Comparison of ENCODE assay signal across 15 mouse cellular contexts in genomic region chr4:123044842-123045241, GRCm38 (mm10). TPM values are rescaled to one million over a fixed set of nuclear protein-coding genes. Genes with fewer than 3 reads are reported as not detected.
A peak's percentile ranks its signal among the peaks of the same experiment; 100 is the strongest.
DNase-seq lines count a peak whose midpoint lies in the region; ATAC-seq lines count a peak whose summit lies in the region.
"Had no signal": no experiment of that assay in that cellular context is flagged by ENCODE, and none has a peak within 500 bp of the region (broad histone marks: within the 10 kb centered on the region; RNA-seq: fewer than 3 reads in every experiment).

No protein-coding gene starts in this region.

- no peaks in the 10 kb centered on the region for H3K27me3 ChIP-seq in limb, embryonic 15.5 days
- no peaks in the 10 kb centered on the region for H3K27me3 ChIP-seq in limb, embryonic 10.5 days (ENCODE audit: low read depth, poor library complexity, severe bottlenecking)
- no peaks in the 10 kb centered on the region for H3K27me3 ChIP-seq in hindbrain, embryonic 16.5 days (replicated peaks; ENCODE audit: control insufficient read depth, insufficient read depth, low read length)
- H3K27me3 ChIP-seq: limb, embryonic 13.5 days; neural tube, embryonic 12.5 days had no signal

- peaks cover 62% of the 10 kb centered on the region for H3K36me3 ChIP-seq in limb, embryonic 15.5 days
- peaks cover 94% of the 10 kb centered on the region for H3K36me3 ChIP-seq in limb, embryonic 10.5 days
- peaks cover 12% of the 10 kb centered on the region for H3K36me3 ChIP-seq in hindbrain, embryonic 16.5 days (ENCODE audit: control insufficient read depth, insufficient read depth, low read length)

- H3K9me3 ChIP-seq in limb, embryonic 15.5 days: no peaks in the 10 kb centered on the region
- H3K9me3 ChIP-seq in limb, embryonic 10.5 days (replicated peaks): no peaks in the 10 kb centered on the region
- H3K9me3 ChIP-seq in hindbrain, embryonic 16.5 days (ENCODE audit: control insufficient read depth, low read length): no peaks in the 10 kb centered on the region
- H3K9me3 ChIP-seq: limb, embryonic 13.5 days; neural tube, embryonic 12.5 days had no signal

- no peak for DNase-seq in limb, embryonic 10.5 days (ENCODE audit: low spot score)
- DNase-seq in gonadal fat pad, adult 2 months (ENCODE audit: low read depth): peak; percentile 89
- peak; percentile 79 for DNase-seq in lung, postnatal 36 days
- no peak for DNase-seq in layer of hippocampus, adult 8-10 months (ENCODE audit: low spot score in 2 of 2)
- DNase-seq: cerebellum, postnatal 25 days; heart, adult 2 months; heart, postnatal 14 days; layer of hippocampus, postnatal 36 days; thymus, postnatal 36 days had no signal

- no peak for ATAC-seq in limb, embryonic 15.5 days (ENCODE audit: insufficient number of reproducible peaks, low FRiP score, low TSS enrichment, low read depth)
- ATAC-seq in hindbrain, embryonic 16.5 days: no peak
- ATAC-seq: midbrain, embryonic 16.5 days had no signal

- no peak overlapping the region for H3K4me3 ChIP-seq in limb, embryonic 15.5 days
- H3K4me3 ChIP-seq in limb, embryonic 10.5 days: no peak overlapping the region
- H3K4me3 ChIP-seq in brown adipose tissue, adult 24 weeks (ENCODE audit: insufficient read depth, low read depth, low read length): no peak overlapping the region
- no peak overlapping the region for H3K4me3 ChIP-seq in hindbrain, embryonic 16.5 days (ENCODE audit: low read length)
- H3K4me3 ChIP-seq: heart, adult 2 months; limb, embryonic 13.5 days; neural tube, embryonic 12.5 days had no signal

- no peak overlapping the region for H3K4me2 ChIP-seq in limb, embryonic 15.5 days
- no peak overlapping the region for H3K4me2 ChIP-seq in hindbrain, embryonic 16.5 days (ENCODE audit: low read length)
- H3K4me2 ChIP-seq: limb, embryonic 13.5 days; neural tube, embryonic 12.5 days had no signal

- H3K9ac ChIP-seq in limb, embryonic 15.5 days: no peak overlapping the region
- no peak overlapping the region for H3K9ac ChIP-seq in hindbrain, embryonic 16.5 days (ENCODE audit: low read depth, low read length)
- H3K9ac ChIP-seq: limb, embryonic 13.5 days; neural tube, embryonic 12.5 days had no signal

- H3K4me1 ChIP-seq in limb, embryonic 15.5 days: peaks cover 6% of the 10 kb centered on the region
- H3K4me1 ChIP-seq in limb, embryonic 10.5 days: no peaks in the 10 kb centered on the region
- peaks cover 11% of the 10 kb centered on the region for H3K4me1 ChIP-seq in brown adipose tissue, adult 24 weeks (ENCODE audit: control insufficient read depth, insufficient read depth, insufficient read length, low read length)
- H3K4me1 ChIP-seq in hindbrain, embryonic 16.5 days (ENCODE audit: control insufficient read depth, insufficient read depth, low read depth, low read length): no peaks in the 10 kb centered on the region

- H3K27ac ChIP-seq in limb, embryonic 15.5 days: peak overlapping the region; percentile 57
- H3K27ac ChIP-seq in limb, embryonic 10.5 days: no peak overlapping the region
- peak overlapping the region; percentile 91 for H3K27ac ChIP-seq in brown adipose tissue, adult 24 weeks (replicated peaks; ENCODE audit: low read depth, low read length)
- no peak overlapping the region for H3K27ac ChIP-seq in hindbrain, embryonic 16.5 days (ENCODE audit: low read depth, low read length)
- H3K27ac ChIP-seq: heart, adult 2 months; limb, embryonic 13.5 days; neural tube, embryonic 12.5 days had no signal

- 71% methylated on average over 4 of the region's 4 CpGs for WGBS in limb, embryonic 15.5 days
- WGBS in limb, embryonic 10.5 days: 92% methylated on average over 4 of the region's 4 CpGs
- 92% methylated on average over 4 of the region's 4 CpGs for WGBS in hindbrain, embryonic 16.5 days

RNA-seq across cellular contexts. Expression of gene Trit1, which starts 28.4 kb away (rescaled TPM):
- polyA plus RNA-seq in limb, embryonic 15.5 days (2015; fragmentation: Nextera tagmentation; extraction: Ambion mirVana): 20.9 and 21.3 TPM in 2 replicates
- polyA plus RNA-seq in limb, embryonic 10.5 days (2016; fragmentation: Nextera tagmentation; extraction: Ambion mirVana): 17.7 and 17.8 TPM in 2 replicates
- 13.4 and 20.8 TPM in 2 replicates for polyA plus RNA-seq in brown adipose tissue, adult 24 weeks (2012; ENCODE audit: insufficient read depth, insufficient read length, missing spikeins)
- 7.3 and 8.5 TPM in 2 replicates for polyA plus RNA-seq in gonadal fat pad, adult 2 months (2012; rRNA removed)
- polyA plus RNA-seq in hindbrain, embryonic 16.5 days (2015; fragmentation: Nextera tagmentation; extraction: Ambion mirVana): 21.4 and 21.5 TPM in 2 replicates
- total RNA-seq in layer of hippocampus, adult 8-10 months (2022): 10 to 100 TPM; 24.4 to 27.4 (median 26.6) TPM

RNA-seq across cellular contexts. Expression of gene Mycl, which starts 49.4 kb away (rescaled TPM):
- 25.2 and 29.5 TPM in 2 replicates for polyA plus RNA-seq in limb, embryonic 15.5 days (2015; fragmentation: Nextera tagmentation; extraction: Ambion mirVana)
- 25.5 and 28.6 TPM in 2 replicates for polyA plus RNA-seq in limb, embryonic 10.5 days (2016; fragmentation: Nextera tagmentation; extraction: Ambion mirVana)
- polyA plus RNA-seq in brown adipose tissue, adult 24 weeks (2012; ENCODE audit: insufficient read depth, insufficient read length, missing spikeins): 0.83 and 0.92 TPM in 2 replicates
- 5.6 and 10.3 TPM in 2 replicates for polyA plus RNA-seq in gonadal fat pad, adult 2 months (2012; rRNA removed)
- 34.1 and 44.7 TPM in 2 replicates for polyA plus RNA-seq in hindbrain, embryonic 16.5 days (2015; fragmentation: Nextera tagmentation; extraction: Ambion mirVana)
- 10 to 100 TPM; 25.0 to 29.0 (median 27.5) TPM for total RNA-seq in layer of hippocampus, adult 8-10 months (2022)

Comparison
In these comparisons a context has a peak if more than half of its experiments do, and no peak if none do; other contexts are left out.
1. H3K27ac ChIP-seq: peak in limb, embryonic 15.5 days (single experiment) and brown adipose tissue, adult 24 weeks (single experiment); none in limb, embryonic 10.5 days (single experiment) and hindbrain, embryonic 16.5 days (single experiment).
2. DNase-seq: peak in gonadal fat pad, adult 2 months (single experiment) and lung, postnatal 36 days (single experiment); none in limb, embryonic 10.5 days (single experiment) and layer of hippocampus, adult 8-10 months (0 of 2).